Mouse (Mus musculus) testis, adult 10 weeks (tissue): Measurements from ENCODE around the gene Vmn1r86. TPM values are rescaled to one million over a fixed set of nuclear protein-coding genes. Genes with fewer than 3 reads are reported as not detected.

Experiments
- polyA plus RNA-seq: library from polyadenylated mRNA; stranded (reverse); fragments of 350-450 nt; fragmentation: Illumina TruSeq; extraction: RNeasy Lipid Tissue Mini Kit (QIAGEN cat#74804); gene quantifications from one replicate; pipeline ENCODE4 v1.2.3, GENCODE M21; 2014; ENCODE audit warnings: low read depth, low replicate concordance

Vmn1r86 gene
- not detected for polyA plus RNA-seq

GRCm38 (mm10) chr7:13119817-13120216, at the start of gene Vmn1r86:
Gene Vmn1r86 (minus strand): TSS chr7:13119917.

GRCm38 (mm10) chr7:13159268-13159667, 39.6 kb upstream of the Vmn1r86 start, which contains the start of gene Vmn1r88:
Gene Vmn1r88 (plus strand): TSS chr7:13159568.

GRCm38 (mm10) chr7:13140057-13140456, 20.3 kb upstream of the Vmn1r86 start, which contains the start of gene Vmn1r87:
Gene Vmn1r87 (minus strand): TSS chr7:13140157.

GRCm38 (mm10) chr7:13095073-13095472, 24.6 kb downstream of the Vmn1r86 start, which contains the start of gene Vmn1r85:
Gene Vmn1r85 (minus strand): TSS chr7:13095173.

GRCm38 (mm10) chr7:13054287-13055010, 65.3 kb downstream of the Vmn1r86 start, which contains the start of gene Mzf1:
Gene Mzf1 (minus strand): TSS chr7:13054764.

Other genes with a start within 250 kb of the Vmn1r86 start
- 16.0 TPM for gene Zfp128, start 238.7 kb downstream of the Vmn1r86 start, polyA plus RNA-seq
- gene Zscan22, start 222.1 kb downstream of the Vmn1r86 start, polyA plus RNA-seq: 13.5 TPM
- 10.1 TPM for gene Rps5, start 197.6 kb downstream of the Vmn1r86 start, polyA plus RNA-seq
- 0.15 TPM for gene Rnf225, start 192.5 kb downstream of the Vmn1r86 start, polyA plus RNA-seq
- 0.43 TPM for gene Zfp324, start 154.1 kb downstream of the Vmn1r86 start, polyA plus RNA-seq
- gene Zfp446, start 142.1 kb downstream of the Vmn1r86 start, polyA plus RNA-seq: 5.4 TPM
- not detected for gene Slc27a5, start 121.7 kb downstream of the Vmn1r86 start, polyA plus RNA-seq
- gene Trim28, start 120.8 kb downstream of the Vmn1r86 start, polyA plus RNA-seq: 84.5 TPM
- gene Zbtb45, start 109.9 kb downstream of the Vmn1r86 start, polyA plus RNA-seq: 0.31 TPM
- gene Chmp2a, start 85.1 kb downstream of the Vmn1r86 start, polyA plus RNA-seq: 93.6 TPM
- 123 TPM for gene Ube2m, start 81.6 kb downstream of the Vmn1r86 start, polyA plus RNA-seq
- 2.5 TPM for gene Mzf1, start 65.2 kb downstream of the Vmn1r86 start, polyA plus RNA-seq
- gene Vmn1r85, start 24.7 kb downstream of the Vmn1r86 start, polyA plus RNA-seq: not detected
- not detected for gene Vmn1r87, start 20.2 kb upstream of the Vmn1r86 start, polyA plus RNA-seq
- gene Vmn1r88, start 39.7 kb upstream of the Vmn1r86 start, polyA plus RNA-seq: 0.20 TPM
- gene Vmn1r89, start 93.1 kb upstream of the Vmn1r86 start, polyA plus RNA-seq: not detected
- gene Lig1, start 157.4 kb upstream of the Vmn1r86 start, polyA plus RNA-seq: 15.7 TPM
- gene Zswim9, start 158.8 kb upstream of the Vmn1r86 start, polyA plus RNA-seq: 3.7 TPM
- gene Pla2g4c, start 204.7 kb upstream of the Vmn1r86 start, polyA plus RNA-seq: 0.56 TPM